Mouse (Mus musculus): ENCODE measurements around the gene Pten.

- no peak for TF ChIP-seq CTCF (IDR thresholded peaks at IDR 0.05; ENCODE audit: low read depth, low read length)
- TF ChIP-seq EP300 (IDR thresholded peaks at IDR 0.05; ENCODE audit: insufficient read depth, low read depth, low read length), result no peak
- TF ChIP-seq POLR2A (IDR thresholded peaks at IDR 0.05; ENCODE audit: insufficient read depth, low read length), result no peak
Observed at GRCm38 (mm10) chr19:32756636-32756899, 729 bp upstream of the Pten start.
